Mouse (Mus musculus) CH12.LX (cell line): ENCODE measurements at regions not wholly inside any gene's neighbourhood (a gene's known extent, or its start where the extent isn't known, plus 50 kb on each side); places are given as distances from the start of the nearest gene placed in this dataset.

Experiments used
- DNase-seq: peaks from one replicate; pipeline ENCODE4 v3.0.0-alpha.2; 2013; ENCODE audit errors: extremely low read depth
- H3K27ac ChIP-seq: 2 replicates; pipeline ENCODE4 v1.5.1; 2012; ENCODE audit warnings: low read depth, mild to moderate bottlenecking, control low read depth, moderate library complexity; ENCODE audit not compliant: insufficient read depth
- H3K27me3 ChIP-seq: replicated peaks from 2 replicates; pipeline ENCODE3; 2012; ENCODE audit warnings: inconsistent platforms
- H3K36me3 ChIP-seq, 2 experiments: replicated peaks in 1 of 2; 2 replicates each; pipeline versions ENCODE3 to v1.6.1; 2012; ENCODE audit warnings: inconsistent platforms in 1 of 2, low read length in 1 of 2, mild to moderate bottlenecking in 1 of 2, mixed read lengths in 1 of 2, moderate library complexity in 1 of 2; ENCODE audit not compliant: control insufficient read depth in 1 of 2, insufficient read depth in 1 of 2
- H3K4me1 ChIP-seq, 2 experiments: 2 replicates each; pipeline ENCODE4 v1.6.1; 2012; ENCODE audit warnings: inconsistent platforms in 1 of 2, moderate library complexity in 1 of 2; ENCODE audit not compliant: insufficient read depth in 2 of 2, control insufficient read depth in 1 of 2
- H3K4me2 ChIP-seq: 2 replicates; pipeline ENCODE4 v1.6.1; 2012; ENCODE audit warnings: low read depth, mild to moderate bottlenecking, control low read depth; ENCODE audit not compliant: poor library complexity, insufficient read depth, severe bottlenecking
- H3K4me3 ChIP-seq, 3 experiments: fragments of 150-350 bp in 1 of 3; sonication (generic) in 1 of 3; replicated peaks in 1 of 3; 2 replicates each; pipeline versions ENCODE3 to v1.5.1; 2011 to 2012; ENCODE audit warnings: low read depth in 2 of 3, low read length in 2 of 3, mild to moderate bottlenecking in 2 of 3, moderate library complexity in 2 of 3, control low read depth in 1 of 3, improper control_type of control experiment in 1 of 3, inconsistent platforms in 1 of 3, mixed read lengths in 1 of 3; ENCODE audit not compliant: poor library complexity in 1 of 3
- H3K79me2 ChIP-seq: replicated peaks from 2 replicates; pipeline ENCODE4 v1.6.1; 2012; ENCODE audit warnings: mild to moderate bottlenecking, moderate library complexity; ENCODE audit not compliant: control insufficient read depth, poor library complexity, insufficient read depth, severe bottlenecking; ENCODE audit errors: extremely low read depth
- H3K9ac ChIP-seq: 2 replicates; pipeline ENCODE4 v1.6.1; 2012; ENCODE audit warnings: low read depth, mild to moderate bottlenecking, control low read depth, moderate library complexity; ENCODE audit not compliant: insufficient read depth
- H3K9me3 ChIP-seq: replicated peaks from 2 replicates; pipeline ENCODE3; 2012; ENCODE audit warnings: low read length, inconsistent platforms, mixed read lengths
- E2F4 ChIP-seq: IDR thresholded peaks from 2 replicates; pipeline ENCODE4 v1.6.1; 2011; ENCODE audit warnings: low read depth, low read length, improper control_type of control experiment; ENCODE audit not compliant: insufficient replicate concordance
- EP300 ChIP-seq: IDR thresholded peaks from 2 replicates; pipeline ENCODE4 v1.6.1; 2011; ENCODE audit warnings: low read length, improper control_type of control experiment
- ETS1 ChIP-seq: conservative IDR thresholded peaks from 2 replicates; pipeline ENCODE4 v1.6.1; 2012; ENCODE audit warnings: low read depth, mild to moderate bottlenecking, inconsistent platforms, low read length, improper control_type of control experiment, moderate library complexity
- GABPA ChIP-seq: IDR thresholded peaks from 2 replicates; pipeline ENCODE4 v1.6.1; 2012; ENCODE audit warnings: low read depth, low read length, improper control_type of control experiment, inconsistent platforms; ENCODE audit not compliant: insufficient replicate concordance
- HCFC1 ChIP-seq: IDR thresholded peaks from 2 replicates; pipeline ENCODE4 v1.6.1; 2012; ENCODE audit warnings: low read depth, mild to moderate bottlenecking, inconsistent platforms, low read length, improper control_type of control experiment
- JUN ChIP-seq: IDR thresholded peaks from 2 replicates; pipeline ENCODE4 v1.6.1; 2011; ENCODE audit warnings: low read depth, mild to moderate bottlenecking, low read length, improper control_type of control experiment, moderate library complexity; ENCODE audit not compliant: insufficient read depth
- MAFK ChIP-seq: IDR thresholded peaks from 2 replicates; pipeline ENCODE4 v1.6.1; 2011; ENCODE audit warnings: low read length, improper control_type of control experiment; ENCODE audit not compliant: insufficient replicate concordance
- MAX ChIP-seq: IDR thresholded peaks from 2 replicates; pipeline ENCODE4 v1.6.1; 2011; ENCODE audit warnings: low read length, improper control_type of control experiment
- MYC ChIP-seq: IDR thresholded peaks from 2 replicates; pipeline ENCODE4 v1.6.1; 2011; ENCODE audit warnings: low read depth, mild to moderate bottlenecking, improper control_type of control experiment, low read length
- NELFE ChIP-seq: IDR thresholded peaks from 2 replicates; pipeline ENCODE4 v1.6.1; 2011; ENCODE audit warnings: low read depth, low read length, improper control_type of control experiment
- RCOR1 ChIP-seq: conservative IDR thresholded peaks from 2 replicates; pipeline ENCODE4 v1.6.1; 2012; ENCODE audit warnings: low read depth, mild to moderate bottlenecking, inconsistent platforms, low read length, improper control_type of control experiment
- SIN3A ChIP-seq: IDR thresholded peaks from 2 replicates; pipeline ENCODE4 v1.6.1; 2012; ENCODE audit warnings: low read length, improper control_type of control experiment, inconsistent platforms
- SMC3 ChIP-seq: IDR thresholded peaks from 2 replicates; pipeline ENCODE4 v1.6.1; 2011; ENCODE audit warnings: low read depth, low read length, improper control_type of control experiment
- TBP ChIP-seq: conservative IDR thresholded peaks from 2 replicates; pipeline ENCODE4 v1.6.1; 2011; ENCODE audit warnings: low read depth, low read length, improper control_type of control experiment
- TCF12 ChIP-seq: IDR thresholded peaks from 2 replicates; pipeline ENCODE4 v1.6.1; 2014; ENCODE audit warnings: low read depth, mild to moderate bottlenecking, inconsistent platforms, low read length, improper control_type of control experiment
- UBTF ChIP-seq: IDR thresholded peaks from 2 replicates; pipeline ENCODE4 v1.6.1; 2012; ENCODE audit warnings: low read depth, mild to moderate bottlenecking, inconsistent platforms, low read length, improper control_type of control experiment, moderate library complexity
- USF1 ChIP-seq: IDR thresholded peaks from 2 replicates; pipeline ENCODE4 v1.6.1; 2014; ENCODE audit warnings: low read depth, mild to moderate bottlenecking, inconsistent platforms, low read length, improper control_type of control experiment
- USF2 ChIP-seq: conservative IDR thresholded peaks from 2 replicates; pipeline ENCODE4 v1.6.1; 2011; ENCODE audit warnings: low read depth, low read length, improper control_type of control experiment
- ZMIZ1 ChIP-seq: IDR thresholded peaks from 2 replicates; pipeline ENCODE4 v1.6.1; 2012; ENCODE audit warnings: low read depth, mild to moderate bottlenecking, inconsistent platforms, low read length, improper control_type of control experiment
- ZNF384 ChIP-seq: IDR thresholded peaks from 2 replicates; pipeline ENCODE4 v1.6.1; 2012; ENCODE audit warnings: low read depth, low read length, improper control_type of control experiment, inconsistent platforms
- dilution Hi-C: fragments of 300-500 bp; cut with MboI; formaldehyde crosslinking; loops from 2 replicates; pipeline ENCODE4 v1.14.3; 2020; ENCODE audit warnings: low sequenced_read_pairs; ENCODE audit not compliant: extremely low pct_unique_long_range_greater_than_20kb, extremely low pct_ligation_motif_present
- in situ Hi-C: fragments of 300-500 bp; cut with MboI; formaldehyde crosslinking; loops from 3 replicates; pipeline ENCODE4 v1.14.3; 2019; ENCODE audit warnings: low sequenced_read_pairs, low pct_ligation_motif_present, low pct_unique_long_range_greater_than_20kb, mixed read lengths

DNA sequence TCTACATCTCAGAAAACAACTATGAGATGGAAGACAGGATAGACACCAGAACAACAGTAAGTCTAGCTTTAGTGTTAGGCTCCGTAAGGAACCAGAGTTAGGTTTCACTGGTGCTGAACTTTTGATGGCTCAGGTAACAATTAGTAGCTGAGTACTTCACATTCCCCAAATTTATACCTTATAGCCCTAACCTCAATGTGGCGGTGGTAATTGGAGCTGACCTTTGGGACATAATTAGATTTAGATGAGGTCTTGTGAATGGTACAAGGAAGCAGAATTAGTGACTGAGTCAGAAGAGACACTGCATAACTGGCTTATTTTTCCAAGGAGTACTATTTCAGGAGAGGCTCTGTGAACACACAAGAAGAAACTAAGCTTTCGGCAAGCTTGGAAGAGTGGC lies 123.7 kb upstream of the P2ry1 start:
- in situ Hi-C loops (no loop called here), dilution Hi-C loops (no loop called here)
- Histone ChIP-seq H3K4me1 (no peaks in the 10 kb centered on the region), H3K79me2 (no peaks in the 10 kb centered on the region), H3K27ac (no peak overlapping the region), H3K4me3 (no peak overlapping the region), H3K9ac (no peak overlapping the region), H3K4me2 (no peak overlapping the region), H3K27me3 (no peaks in the 10 kb centered on the region), H3K36me3 (no peaks in the 10 kb centered on the region), H3K9me3 (no peaks in the 10 kb centered on the region)
- TF ChIP-seq TBP (no peak), HCFC1 (no peak), UBTF (no peak), RCOR1 (no peak), SMC3 (no peak), E2F4 (no peak), MYC (no peak)
- DNase-seq, result no peak

DNA sequence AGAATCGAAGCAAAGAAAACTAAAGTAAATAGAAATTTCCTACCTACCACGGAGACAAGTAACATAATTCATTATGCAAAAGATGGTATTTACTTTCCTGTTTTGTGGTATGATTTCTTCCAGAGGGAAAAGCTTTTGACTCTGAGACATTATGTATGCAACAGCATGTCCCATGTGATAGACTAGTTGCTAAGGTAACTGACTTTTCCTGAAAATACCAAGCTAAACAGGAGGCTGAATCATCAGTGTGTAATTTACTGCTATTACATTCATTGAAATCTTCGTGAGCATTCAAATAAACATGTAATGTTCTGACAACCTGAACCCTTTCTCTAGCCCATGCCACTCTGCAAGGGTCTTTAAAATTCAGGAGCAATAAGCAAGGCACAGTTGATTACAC lies 118.6 kb upstream of the P2ry1 start:
- Histone ChIP-seq H3K4me1 (no peaks in the 10 kb centered on the region), H3K9me3 (no peaks in the 10 kb centered on the region), H3K36me3 (no peaks in the 10 kb centered on the region), H3K4me2 (no peak overlapping the region), H3K79me2 (no peaks in the 10 kb centered on the region), H3K27ac (no peak overlapping the region), H3K9ac (no peak overlapping the region), H3K4me3 (no peak overlapping the region), H3K27me3 (no peaks in the 10 kb centered on the region)
- no peak for TF ChIP-seq ZNF384
- no peak for TF ChIP-seq USF1
- TF ChIP-seq MAX, result no peak
- no peak for TF ChIP-seq TCF12
- TF ChIP-seq NELFE, result no peak
- TF ChIP-seq USF2, result no peak
- no peak for TF ChIP-seq EP300
- TF ChIP-seq UBTF, result no peak
- TF ChIP-seq GABPA, result no peak
- TF ChIP-seq ETS1, result no peak
- TF ChIP-seq SIN3A, result no peak
- TF ChIP-seq MYC, result no peak
- no peak for TF ChIP-seq MAFK
- TF ChIP-seq JUN, result no peak
- no peak for TF ChIP-seq SMC3
- TF ChIP-seq ZMIZ1, result no peak
- no peak for TF ChIP-seq E2F4
- dilution Hi-C loops, result no loop called here
- in situ Hi-C loops, result no loop called here
- no peak for DNase-seq
